Mouse (Mus musculus) heart, postnatal 10 days (tissue): ENCODE data around the gene Hecw2. TPM values are rescaled to one million over a fixed set of nuclear protein-coding genes. Genes with fewer than 3 reads are reported as not detected.
A peak's percentile ranks its signal among the peaks of the same experiment; 100 is the strongest.

Experiments used
- DNase-seq, 2 experiments: peaks; one replicate each; pipeline ENCODE4 v3.0.0; 2021
- intact Hi-C: fragments of 180-260 bp; cut with DNase I; formaldehyde crosslinking; loops from one replicate; pipeline ENCODE4 v1.15.1; 2025
- total RNA-seq, 2 experiments: library from RNA; stranded (reverse); gene quantifications; 2 replicates each; pipeline ENCODE4 v1.2.3; 2021

Gene Hecw2
- total RNA-seq, 2 experiments from 2014 or later, result 12.2 to 19.4 TPM

DNA sequence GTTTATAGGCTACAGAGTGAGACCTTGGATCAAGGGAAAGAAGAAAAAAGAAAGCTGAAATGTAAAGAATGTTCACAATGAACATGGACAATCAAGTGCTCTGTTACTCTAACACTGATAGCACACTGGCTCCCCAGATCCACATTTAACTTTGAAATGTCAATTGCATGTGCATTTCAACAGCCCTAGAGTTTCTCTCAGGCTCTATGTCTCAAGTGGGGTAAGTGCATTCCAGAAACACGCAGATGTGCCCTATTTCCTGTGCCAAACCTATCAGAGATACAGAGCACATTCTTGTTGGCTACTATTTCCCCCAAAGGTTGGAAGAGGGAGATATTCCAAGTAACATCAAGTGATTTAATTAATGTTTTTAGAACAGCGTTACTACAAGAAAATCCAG, 192.9 kb downstream of the Hecw2 start:
- intact Hi-C loops, result no loop called here
- DNase-seq, result no peak

DNA sequence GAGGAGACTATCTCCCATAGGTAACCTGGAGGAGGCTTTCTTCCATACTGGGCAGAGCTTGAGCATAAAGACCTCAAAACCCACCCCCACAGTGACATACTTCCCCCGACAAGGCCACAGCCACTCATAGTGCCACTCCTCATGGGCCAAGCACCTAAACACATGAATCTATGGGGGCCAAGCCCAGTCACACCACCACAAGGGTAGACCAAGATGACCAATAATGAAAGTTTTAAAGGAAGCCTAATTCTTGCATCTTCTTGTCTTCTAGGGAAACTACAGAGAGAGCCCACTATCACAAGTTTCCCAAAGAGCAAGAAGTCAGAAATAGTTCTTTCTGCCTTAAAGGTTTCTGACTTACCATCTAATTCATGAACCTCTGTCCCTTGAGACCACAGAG, 197.7 kb downstream of the Hecw2 start:
- intact Hi-C loops, result no loop called here

DNA sequence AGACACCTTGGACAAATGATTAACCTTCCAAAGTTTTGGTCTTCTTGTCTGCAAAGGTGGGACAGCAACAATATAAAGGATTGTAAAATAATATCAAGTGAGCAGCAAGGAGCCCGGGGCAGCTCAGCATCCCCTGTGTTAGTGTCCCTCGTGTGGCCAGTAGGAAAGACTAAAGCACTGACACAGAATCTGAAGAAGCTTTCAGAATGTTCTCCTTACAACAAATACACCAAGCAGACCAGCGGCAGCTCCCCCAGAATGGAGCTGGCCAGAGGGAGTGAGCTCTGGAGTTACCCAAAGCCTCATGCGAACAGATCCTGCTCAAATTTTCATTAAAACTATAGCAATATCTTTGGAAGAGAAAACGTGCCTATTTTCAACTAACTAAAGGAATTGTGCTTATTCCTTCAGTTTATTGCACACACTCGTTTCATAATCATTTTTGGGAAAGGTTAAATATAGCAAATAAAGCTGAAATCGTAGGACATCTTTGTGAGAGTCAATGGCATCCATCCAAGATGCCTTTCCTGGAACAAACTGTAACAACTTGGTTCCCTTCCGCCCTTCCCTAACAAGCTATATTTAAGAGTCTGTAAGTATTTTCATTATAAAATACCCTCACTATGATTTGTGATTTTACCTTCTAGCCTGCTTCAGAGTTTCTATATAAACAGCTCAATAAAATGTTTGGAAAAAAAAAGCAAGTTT, 208.6 kb downstream of the Hecw2 start:
- peak; percentile 32 to 36 for DNase-seq
- intact Hi-C loops, result no loop called here

More for the DNA sequence above, 197.7 kb downstream of the Hecw2 start:
- DNase-seq, result no peak

DNA sequence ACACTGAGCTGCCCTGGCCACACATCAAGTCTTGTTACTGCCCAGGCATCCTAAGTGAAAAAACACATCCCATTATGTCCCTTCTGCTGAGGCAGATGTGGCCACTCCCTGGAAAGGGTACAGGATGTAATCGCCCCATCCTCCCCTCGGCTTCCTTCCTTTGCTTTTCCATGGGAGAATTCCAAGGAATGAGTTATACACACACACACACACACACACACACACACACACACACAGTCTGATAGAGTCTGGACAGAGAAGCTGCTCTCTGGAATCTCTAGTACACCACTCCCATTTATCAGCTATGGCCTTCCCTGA, 216.5 kb downstream of the Hecw2 start:
- intact Hi-C loops, result loop anchor here (5.0 kb wide), 3 partner anchors 36 to 66 kb away; no protein-coding TSS in a partner anchor
- DNase-seq, result peak; percentile 61 to 66

DNA sequence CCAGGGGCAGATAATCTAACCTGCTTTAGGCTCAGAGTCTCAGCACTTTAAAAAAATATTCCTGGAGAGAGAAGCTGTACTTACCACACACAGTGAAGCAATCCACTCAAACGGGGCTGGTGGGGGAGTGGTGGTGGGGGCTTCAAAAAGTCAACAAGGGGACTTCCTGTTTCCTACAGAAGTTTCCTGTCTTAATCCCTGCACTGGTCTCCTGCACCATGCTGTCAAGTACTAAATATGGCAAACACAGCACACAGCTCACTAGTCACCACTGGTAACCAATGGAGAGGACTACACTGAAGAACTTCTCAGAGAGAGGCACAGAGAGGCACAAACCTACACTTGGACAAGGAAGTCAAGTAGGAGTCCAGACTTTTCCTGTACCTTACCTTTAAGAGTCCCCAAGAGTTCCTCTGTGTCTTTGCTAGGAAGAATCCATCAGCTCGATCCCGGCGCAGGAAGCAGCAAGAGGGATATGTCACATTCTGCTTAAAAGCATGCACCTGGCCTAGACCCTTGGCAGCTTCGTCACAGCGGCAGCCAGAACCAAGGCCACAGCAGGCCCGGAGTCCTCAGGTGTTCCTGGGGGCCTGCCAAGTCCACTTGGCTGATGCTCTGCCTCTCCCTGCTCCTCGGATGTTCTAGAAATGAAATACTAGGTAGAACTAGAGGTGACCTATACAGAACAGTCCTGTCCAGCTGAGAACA, 217.0 kb downstream of the Hecw2 start:
- intact Hi-C loops, result loop anchor here (5.0 kb wide), 3 partner anchors 36 to 66 kb away; no protein-coding TSS in a partner anchor
- peak in 1 of 2 experiments; percentile 14 for DNase-seq

DNA sequence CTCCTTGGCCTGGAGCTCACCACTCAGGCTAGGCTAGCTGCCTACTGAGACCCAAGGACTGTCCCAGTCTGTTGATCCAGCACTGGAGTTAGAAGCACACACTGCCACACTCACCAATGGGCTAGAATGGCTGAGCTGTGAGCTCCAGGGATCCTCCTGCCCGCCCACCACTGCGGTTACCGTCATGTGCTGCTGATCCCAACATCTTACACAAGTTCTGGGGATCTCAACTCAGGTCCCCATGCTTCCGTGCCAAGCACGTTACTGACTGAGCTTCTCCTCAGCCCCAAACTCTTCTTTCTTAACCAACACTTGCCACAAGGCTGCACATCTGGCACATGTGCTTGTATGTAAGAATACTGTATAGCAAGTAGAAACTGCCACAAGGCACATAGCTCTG, 218.2 kb downstream of the Hecw2 start:
- intact Hi-C loops, result loop anchor here (5.0 kb wide), 3 partner anchors 34 to 64 kb away; no protein-coding TSS in a partner anchor
- no peak for DNase-seq

DNA sequence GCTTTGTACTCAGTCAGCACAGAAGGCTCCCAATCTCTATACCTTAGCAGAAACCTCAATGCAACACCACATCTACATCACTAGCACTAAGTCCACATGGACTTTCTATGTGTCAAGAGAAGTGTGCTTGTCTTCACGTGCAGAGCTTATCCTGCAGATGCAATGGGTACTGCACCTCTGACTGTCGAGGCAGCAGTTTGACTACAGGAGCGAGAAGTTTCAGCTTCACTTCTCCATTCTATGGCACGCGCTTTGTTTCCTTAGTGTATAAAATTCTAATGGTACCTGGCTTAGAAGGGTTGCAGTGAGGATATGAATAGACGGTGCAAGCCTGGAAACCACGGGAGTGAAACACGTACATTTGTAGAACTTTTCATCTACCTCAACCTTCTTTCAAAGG, 218.9 kb downstream of the Hecw2 start:
- DNase-seq, result no peak
- intact Hi-C loops, result loop anchor here (5.0 kb wide), 3 partner anchors 34 to 64 kb away; no protein-coding TSS in a partner anchor

DNA sequence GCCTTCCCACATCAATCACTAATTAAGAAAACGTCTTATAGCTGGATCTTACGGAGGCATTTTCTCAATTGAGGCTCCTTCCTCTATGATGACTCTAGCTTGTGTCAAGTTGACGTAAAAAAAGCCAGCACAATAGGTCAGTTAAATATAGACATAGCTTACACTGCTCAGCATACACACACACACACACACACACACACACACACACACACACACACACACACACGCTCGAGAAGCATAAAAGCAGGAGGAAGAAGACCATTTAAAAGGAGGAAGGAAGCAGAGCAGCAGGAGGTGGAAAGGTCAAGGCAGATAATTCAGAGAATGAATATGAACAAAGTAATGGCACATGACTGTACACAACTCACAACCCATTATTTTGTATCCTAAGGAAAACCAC, 220.0 kb downstream of the Hecw2 start:
- intact Hi-C loops, result loop anchor here (5.0 kb wide), 3 partner anchors 33 to 63 kb away; no protein-coding TSS in a partner anchor
- DNase-seq, result peak; percentile 28 to 34

DNA sequence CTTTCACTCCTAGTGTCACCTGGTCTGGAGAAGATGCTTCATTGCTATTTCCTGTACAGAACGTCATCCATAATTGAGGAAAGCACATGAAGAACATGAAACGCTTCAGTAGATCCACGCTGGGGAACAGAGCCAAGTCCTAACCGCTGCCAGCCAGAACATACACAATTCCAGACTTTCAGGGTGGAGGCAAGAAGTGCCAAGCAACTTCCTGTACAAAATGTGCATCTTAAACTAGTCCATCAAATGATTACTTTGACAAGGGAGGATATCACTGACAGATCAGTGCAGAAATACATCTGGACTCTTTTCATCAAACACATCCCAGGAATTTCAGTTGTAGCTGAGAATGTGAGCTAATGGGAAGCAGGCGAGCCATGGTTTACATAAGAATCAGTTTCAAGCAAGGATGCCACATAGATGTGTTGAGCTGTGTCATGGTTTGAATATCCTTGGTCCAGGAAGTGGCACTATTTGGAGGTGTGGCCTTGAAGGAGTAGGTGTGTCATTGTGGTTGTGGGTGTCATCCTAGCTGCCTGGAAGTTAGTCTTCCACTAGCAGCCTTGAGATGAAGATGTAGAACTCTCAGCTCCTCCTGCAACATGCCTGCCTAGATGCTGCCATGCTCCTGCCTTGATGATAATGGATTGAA, 224.5 kb downstream of the Hecw2 start:
- intact Hi-C loops, result no loop called here
- DNase-seq, result no peak

DNA sequence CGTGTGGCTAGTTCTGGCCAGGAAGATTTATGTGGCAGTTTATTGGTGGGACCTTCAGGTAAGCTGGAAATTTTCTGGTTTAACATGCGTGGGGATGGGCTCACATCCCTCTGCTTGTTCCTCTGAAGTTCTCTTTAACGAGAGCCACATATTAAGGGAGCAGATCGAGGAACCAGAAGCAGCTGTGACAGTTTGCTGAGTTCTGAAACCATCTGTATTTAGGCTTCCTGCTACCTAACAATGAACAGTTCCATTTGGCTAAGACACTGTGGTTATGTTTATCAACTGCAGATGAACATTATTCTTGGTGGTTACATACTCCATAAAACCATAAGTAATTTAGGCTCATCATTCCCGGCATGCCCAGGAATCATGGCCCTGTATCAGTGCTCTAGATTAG, 242.6 kb downstream of the Hecw2 start:
- intact Hi-C loops, result no loop called here

DNA sequence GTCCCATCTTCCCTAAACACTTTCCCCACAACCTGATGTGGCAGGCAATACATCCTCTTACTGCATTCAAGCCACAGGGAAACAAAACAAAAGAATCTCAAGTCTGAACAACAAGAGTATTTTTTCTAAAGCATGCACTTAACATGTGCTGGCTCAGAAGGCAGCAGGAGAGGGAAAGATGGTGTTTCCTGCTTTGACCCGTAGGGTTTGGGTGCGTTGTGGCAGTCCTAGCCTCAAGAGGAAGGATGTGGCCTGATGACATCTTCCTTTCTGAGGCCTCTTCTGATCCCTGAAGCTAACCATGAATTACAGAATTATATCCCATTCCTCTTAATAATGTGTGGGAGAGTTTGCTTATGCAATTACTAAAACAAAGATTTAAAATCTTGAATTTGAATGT, 249.2 kb downstream of the Hecw2 start:
- DNase-seq, result no peak
- intact Hi-C loops, result no loop called here

More for the DNA sequence above, 242.6 kb downstream of the Hecw2 start:
- no peak for DNase-seq

DNA sequence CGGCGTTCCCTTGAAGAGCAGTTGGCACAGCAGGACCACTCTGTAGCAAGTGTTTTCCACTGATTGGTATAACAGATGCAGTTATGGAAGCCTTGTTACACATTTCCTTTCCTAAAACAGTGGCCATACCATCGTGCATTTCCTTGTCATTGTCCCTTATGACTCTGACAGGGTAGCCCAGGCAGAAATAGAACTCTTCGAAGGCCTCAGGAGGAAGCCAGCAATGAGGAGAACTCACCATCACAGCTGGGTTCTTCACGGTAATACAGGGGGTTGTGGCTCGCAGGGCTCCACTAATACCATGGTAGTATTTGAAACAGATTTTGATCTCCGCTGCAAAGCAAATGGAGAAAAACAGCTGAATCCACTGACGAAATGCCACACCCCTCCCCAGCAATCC, 252.5 kb downstream of the Hecw2 start:
- DNase-seq, result no peak
- intact Hi-C loops, result loop anchor here (5.0 kb wide), 1 partner anchor 35 kb away; no protein-coding TSS in a partner anchor

DNA sequence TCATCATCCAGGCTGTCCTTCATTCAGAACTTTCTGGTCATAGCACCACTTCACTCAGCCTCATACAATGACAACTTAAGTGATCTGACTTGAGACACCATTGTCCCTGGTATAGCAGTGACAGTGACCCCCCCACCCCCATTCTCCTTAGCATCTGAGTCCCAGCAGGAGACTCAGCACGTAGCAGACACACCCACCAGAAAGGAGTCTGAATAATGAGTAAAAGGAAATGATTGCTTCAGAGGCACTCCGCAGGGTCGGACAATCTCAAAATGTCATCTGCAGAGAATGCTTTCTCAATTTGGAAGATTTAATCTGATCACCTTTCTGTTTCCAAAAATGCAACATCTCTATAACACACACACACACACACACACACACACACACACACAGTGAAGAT, 253.4 kb downstream of the Hecw2 start:
- intact Hi-C loops, result loop anchor here (5.0 kb wide), 1 partner anchor 36 kb away; no protein-coding TSS in a partner anchor
- DNase-seq, result no peak

DNA sequence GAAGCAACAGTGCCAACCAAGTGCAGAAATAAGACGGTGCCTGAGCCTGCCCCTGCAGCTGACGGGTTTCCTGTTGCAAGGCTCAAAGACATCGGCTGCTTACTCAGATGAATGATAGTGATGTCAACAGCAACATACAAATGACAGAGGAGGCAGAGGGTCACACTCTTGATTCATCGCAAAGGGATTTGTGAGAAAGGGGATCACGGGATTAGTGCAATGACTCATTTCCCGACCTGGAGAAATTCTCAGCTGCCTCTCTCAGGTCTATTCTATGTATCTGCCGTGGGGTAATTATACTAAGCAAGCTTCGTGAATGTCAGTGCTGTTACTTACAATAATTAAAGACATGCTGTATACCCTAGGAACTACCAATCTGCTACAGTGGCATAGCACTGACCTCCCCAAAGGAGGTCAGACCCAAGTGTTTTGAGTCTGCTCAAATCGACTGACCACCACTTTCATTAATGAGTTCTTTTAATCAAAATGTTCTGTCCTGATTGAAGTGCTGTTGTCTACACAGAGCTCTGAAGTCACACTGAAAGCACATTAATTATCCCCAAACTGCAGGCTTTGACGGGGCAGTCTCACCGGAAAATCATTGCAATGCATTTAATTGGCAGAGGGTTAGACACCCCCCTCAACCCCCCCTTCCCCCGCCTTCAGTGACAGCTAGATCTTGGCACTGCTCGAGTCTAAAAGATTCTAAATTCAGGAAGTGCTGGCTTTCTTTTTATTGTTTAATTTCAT, 254.5 kb downstream of the Hecw2 start:
- peak in 1 of 2 experiments; percentile 8 for DNase-seq
- intact Hi-C loops, result loop anchor here (5.0 kb wide), 1 partner anchor 37 kb away; no protein-coding TSS in a partner anchor

DNA sequence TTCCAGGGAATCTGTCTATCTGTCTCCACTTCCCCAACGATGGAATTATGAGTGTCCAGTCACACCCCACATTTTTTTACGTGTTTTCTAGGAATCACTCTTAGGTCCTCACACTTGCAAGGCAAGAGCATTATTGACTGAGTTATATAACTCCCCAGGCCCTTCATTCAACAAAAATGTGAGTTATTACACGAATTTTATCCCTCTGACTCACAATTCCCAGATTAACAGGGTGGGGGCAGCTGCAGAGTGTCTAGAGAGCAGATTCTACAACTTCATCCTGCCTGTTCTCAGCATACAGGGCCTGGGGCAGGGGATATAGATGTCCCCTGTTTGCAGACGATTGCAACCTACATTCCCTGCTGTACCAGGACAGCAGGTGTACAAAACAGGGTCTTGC, 255.7 kb downstream of the Hecw2 start:
- intact Hi-C loops, result no loop called here
- no peak for DNase-seq

DNA sequence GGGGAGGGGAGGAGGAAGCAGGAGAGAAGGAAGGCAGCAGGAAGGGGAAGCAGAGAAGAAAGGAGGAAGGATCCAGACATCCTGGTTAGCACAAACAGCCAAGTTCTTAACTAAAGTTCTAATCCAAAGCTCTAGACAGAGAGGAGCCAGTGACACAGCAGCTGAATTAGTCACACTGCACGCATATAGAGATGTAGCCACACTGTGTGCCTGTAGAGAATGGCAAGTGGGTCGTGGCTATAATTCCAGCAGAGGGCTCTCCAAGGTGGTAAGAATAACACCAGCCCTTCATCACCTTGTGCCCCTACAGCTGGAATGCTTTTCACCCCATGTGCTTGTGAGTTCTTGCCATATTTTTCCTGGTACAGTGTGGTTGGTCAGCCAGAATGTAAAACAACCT, 261.7 kb downstream of the Hecw2 start:
- intact Hi-C loops, result no loop called here
- DNase-seq, result no peak

DNA sequence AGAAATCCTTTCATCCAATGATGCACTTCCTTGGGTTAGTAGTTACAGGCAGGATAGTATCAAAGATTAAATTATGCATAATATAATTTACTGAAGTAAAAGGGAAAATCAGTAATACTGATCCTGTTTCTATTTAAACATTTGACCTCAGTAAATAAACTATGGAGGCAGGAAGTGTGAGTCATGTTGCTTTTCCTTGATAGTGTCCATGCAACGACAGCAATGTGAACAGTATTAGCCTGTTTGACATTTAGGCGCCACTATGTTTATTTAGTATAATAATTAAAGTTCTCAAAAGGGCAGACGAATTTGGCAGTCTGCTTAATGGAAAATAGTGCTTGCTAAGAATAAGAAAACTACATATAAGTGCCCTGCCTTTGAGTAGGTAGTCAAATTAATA, 263.7 kb downstream of the Hecw2 start:
- intact Hi-C loops, result no loop called here
- DNase-seq, result no peak

DNA sequence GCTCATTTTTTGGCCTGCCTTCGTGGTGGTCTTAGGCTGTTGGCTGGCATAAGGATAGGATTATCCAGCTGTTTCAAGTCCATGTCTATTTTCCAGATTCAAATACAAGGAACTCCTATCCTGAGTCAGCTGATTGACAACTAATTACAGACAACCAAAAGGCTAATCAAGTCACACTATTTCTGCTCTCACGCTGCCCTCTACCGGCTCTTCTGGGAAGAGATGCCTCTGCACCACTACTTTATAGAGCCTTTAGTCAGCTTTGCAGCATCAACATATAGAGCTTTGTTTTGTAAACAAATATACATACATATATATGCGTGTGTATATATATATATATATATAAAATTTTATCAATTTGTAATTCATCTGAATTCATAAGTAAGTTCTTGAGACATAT, 267.4 kb downstream of the Hecw2 start:
- peak; percentile 20 to 45 for DNase-seq
- intact Hi-C loops, result no loop called here

DNA sequence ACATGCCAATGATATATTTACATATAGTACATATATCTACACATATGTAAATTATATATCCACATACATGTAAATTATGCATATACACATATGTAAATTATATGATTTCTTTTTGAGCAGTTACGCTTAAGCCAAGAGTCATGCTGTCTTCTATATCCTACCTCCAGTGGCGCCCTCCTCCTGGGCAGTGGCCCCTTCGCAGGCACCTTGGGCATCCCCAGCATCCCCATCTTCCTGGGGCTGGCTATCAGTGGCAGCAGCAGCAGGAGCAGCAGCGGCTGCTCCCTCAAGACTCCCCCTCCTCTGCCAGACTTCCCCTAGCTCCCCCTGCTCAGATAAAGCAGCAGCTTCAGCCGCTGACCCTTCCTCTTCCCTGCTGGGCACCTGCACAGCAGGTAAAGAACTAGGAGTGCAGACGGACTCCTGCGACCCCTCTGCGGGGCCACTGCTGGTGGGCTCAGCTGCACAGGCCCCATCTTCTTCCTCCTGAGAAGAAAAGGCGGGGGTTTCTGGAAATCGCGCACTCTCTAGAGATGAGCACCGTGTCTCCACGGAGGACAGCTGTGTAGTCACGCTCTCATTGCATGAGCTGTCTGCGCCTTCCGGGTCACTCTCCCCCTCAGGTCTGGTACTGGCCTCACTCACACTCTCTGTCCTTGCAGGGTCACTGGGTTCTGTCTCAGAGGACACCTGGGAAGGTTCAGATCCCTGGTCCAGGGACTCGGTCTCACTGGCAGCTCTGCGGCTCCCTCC, 269.6 kb downstream of the Hecw2 start:
- DNase-seq, result no peak
- intact Hi-C loops, result no loop called here

DNA sequence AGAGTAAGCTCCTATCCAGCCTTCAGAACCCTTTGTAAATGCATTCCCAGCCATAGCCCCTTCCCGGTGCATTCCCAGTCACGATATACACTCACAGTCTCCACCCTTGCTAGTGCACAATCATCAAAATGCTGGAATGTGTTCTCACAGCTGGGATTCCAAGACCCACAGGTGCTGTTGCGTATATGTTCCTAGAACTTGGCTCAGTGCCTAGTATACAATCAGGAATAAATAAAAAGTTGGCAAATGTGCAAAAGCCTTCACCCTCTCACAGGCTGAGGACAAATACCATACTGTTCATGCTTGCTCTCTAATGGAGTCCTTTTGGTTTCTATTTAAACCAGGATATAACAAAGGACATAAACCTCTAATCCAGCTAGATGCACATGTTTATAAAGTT, 283.1 kb downstream of the Hecw2 start:
- no peak for DNase-seq

More for the DNA sequence above, 283.1 kb downstream of the Hecw2 start:
- intact Hi-C loops, result loop anchor here (5.0 kb wide), 1 partner anchor 65 kb away; no protein-coding TSS in a partner anchor
